Mouse (Mus musculus): ENCODE results near the gene Gm43191.

Gm43191 gene
- long read RNA-seq, experiment 1 = 0 reads
- long read RNA-seq, experiment 2, partial matches to known transcripts = 0 of 2 reads
- long read RNA-seq, experiment 2, other reads (novel, unspliced or antisense) = 2 of 2 reads

- intact Hi-C loops (cut with DNase I) = no loop called here
Observed at GRCm38 (mm10) chr3:116681160-116681559, at the start of gene Gm43191. Gene Gm43191 (minus strand): TSS chr3:116681260.

GRCm38 (mm10) chr3:116729483-116730174, 48.6 kb upstream of the Gm43191 start:
- intact Hi-C loops (cut with DNase I) = no loop called here

- intact Hi-C loops (cut with DNase I) = no loop called here
Observed at GRCm38 (mm10) chr3:116726807-116727206, 45.7 kb upstream of the Gm43191 start.

- intact Hi-C loops (cut with DNase I) = no loop called here
Observed at GRCm38 (mm10) chr3:116723496-116724481, 42.7 kb upstream of the Gm43191 start.

GRCm38 (mm10) chr3:116722980-116723379, 41.9 kb upstream of the Gm43191 start:
- intact Hi-C loops (cut with DNase I) = no loop called here

- intact Hi-C loops (cut with DNase I) = no loop called here
Observed at GRCm38 (mm10) chr3:116718951-116719350, 37.9 kb upstream of the Gm43191 start.

- intact Hi-C loops (cut with DNase I) = no loop called here
Observed at GRCm38 (mm10) chr3:116713031-116713430, 32.0 kb upstream of the Gm43191 start.

GRCm38 (mm10) chr3:116712436-116712881, 31.4 kb upstream of the Gm43191 start, which contains the start of gene Slc35a3:
Gene Slc35a3 (minus strand): TSS chr3:116712831.
- intact Hi-C loops (cut with DNase I) = no loop called here

- intact Hi-C loops (cut with DNase I) = no loop called here
Observed at GRCm38 (mm10) chr3:116711624-116712435, 30.8 kb upstream of the Gm43191 start.

GRCm38 (mm10) chr3:116710941-116711340, 29.9 kb upstream of the Gm43191 start:
- intact Hi-C loops (cut with DNase I) = no loop called here

- intact Hi-C loops (cut with DNase I) = no loop called here
Observed at GRCm38 (mm10) chr3:116705637-116706204, 24.7 kb upstream of the Gm43191 start.

- intact Hi-C loops (cut with DNase I) = no loop called here
Observed at GRCm38 (mm10) chr3:116703835-116704234, 22.8 kb upstream of the Gm43191 start.

- intact Hi-C loops (cut with DNase I) = no loop called here
Observed at GRCm38 (mm10) chr3:116702647-116703272, 21.7 kb upstream of the Gm43191 start.

GRCm38 (mm10) chr3:116701601-116702000, 20.5 kb upstream of the Gm43191 start:
- intact Hi-C loops (cut with DNase I) = no loop called here

GRCm38 (mm10) chr3:116698786-116699185, 17.7 kb upstream of the Gm43191 start:
- intact Hi-C loops (cut with DNase I) = no loop called here

- intact Hi-C loops (cut with DNase I) = no loop called here
Observed at GRCm38 (mm10) chr3:116695666-116695985, 14.6 kb upstream of the Gm43191 start.

GRCm38 (mm10) chr3:116694955-116695665, 14.1 kb upstream of the Gm43191 start:
- intact Hi-C loops (cut with DNase I) = no loop called here

GRCm38 (mm10) chr3:116694312-116694711, 13.3 kb upstream of the Gm43191 start:
- intact Hi-C loops (cut with DNase I) = no loop called here

GRCm38 (mm10) chr3:116664281-116664680, 16.8 kb downstream of the Gm43191 start:
- intact Hi-C loops (cut with DNase I) = loop anchor here (5.0 kb wide), 1 partner anchor 67 kb away; no protein-coding TSS in a partner anchor
